Mouse (Mus musculus): ENCODE results near the gene Kcnma1.
A peak's percentile ranks its signal among the peaks of the same experiment; 100 is the strongest.

Gene Kcnma1

DNA sequence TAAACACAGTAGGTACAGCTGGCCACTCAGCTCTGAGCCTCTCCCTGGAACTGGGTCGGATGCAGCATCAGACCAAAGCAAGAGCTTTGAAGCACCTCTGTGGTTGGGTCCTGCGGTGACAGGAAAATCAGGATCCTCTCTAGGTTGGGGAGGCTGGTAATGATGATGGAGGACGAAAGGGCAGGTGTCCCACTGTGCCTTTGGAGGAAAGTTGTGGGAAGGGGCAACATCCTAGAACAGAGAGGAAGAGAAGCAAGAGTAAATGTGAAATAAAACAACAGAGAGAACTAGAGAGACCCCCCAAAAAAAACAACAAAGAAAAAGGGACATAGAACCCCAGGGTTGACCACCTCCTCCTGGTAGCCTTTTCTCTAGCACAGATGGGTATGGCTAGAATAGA lies at the start of gene Kcnma1:
Gene Kcnma1 (minus strand): TSS at position 101 of the 400 bp plus-strand sequence.
- no peak for DNase-seq (ENCODE audit: low spot score)

DNA sequence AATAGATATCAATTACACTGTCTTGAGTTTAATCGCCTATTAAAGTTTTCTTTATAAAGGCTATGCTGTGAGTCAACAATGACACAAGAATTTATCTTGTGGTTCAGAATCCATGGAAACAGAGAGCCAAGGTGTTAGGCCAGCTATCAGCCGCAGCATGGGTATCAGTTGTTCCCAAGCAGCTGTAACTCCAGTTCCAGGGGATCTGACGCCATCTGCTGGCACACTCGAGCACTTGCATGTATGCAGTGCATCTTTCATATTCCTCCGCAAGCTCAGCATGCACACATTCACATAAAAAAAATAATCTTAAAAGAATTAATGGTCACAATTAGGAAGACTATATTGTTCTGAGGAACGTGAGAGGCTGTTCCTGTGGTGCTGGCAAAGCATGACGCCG lies 45.5 kb upstream of the Kcnma1 start:
- DNase-seq (ENCODE audit: low spot score) = no peak

DNA sequence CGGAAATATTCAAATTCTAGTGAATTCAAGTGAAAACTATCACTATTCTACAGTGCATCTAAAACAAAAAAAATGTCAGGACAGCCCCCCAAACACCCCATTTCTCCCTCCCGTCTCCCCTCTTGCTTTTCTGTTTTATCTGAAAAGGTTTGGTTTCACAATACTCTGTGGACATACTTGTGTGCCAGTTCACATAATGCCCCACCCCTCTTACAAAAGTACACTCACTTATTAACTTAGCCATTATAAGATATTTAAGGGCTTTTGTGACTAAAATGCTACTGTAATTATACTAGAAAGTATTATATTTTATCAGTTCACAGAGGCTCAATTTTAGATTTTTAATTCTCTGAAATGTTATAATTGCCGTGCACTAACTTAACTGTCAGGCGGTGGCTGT lies 45.0 kb upstream of the Kcnma1 start:
- no peak for DNase-seq (ENCODE audit: low spot score)

DNA sequence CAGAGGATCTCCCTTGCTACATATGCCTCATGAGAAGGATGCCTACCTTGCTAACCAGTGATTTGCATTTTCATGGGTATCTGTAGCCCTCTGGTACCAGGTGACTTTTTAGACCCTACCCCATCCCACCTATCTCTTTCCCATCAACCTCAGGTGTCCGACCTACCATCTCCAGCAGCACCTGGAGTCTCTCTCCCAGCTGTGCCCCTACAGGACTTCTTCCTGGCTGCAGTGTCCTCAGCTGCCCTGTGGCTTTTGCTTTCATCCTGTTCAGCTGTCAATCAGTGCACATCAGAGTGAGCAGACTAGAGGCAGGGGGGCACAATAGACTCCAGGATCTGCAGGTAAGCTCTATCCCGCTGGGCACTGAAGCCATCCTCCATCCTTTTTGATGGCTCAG lies 37.5 kb upstream of the Kcnma1 start:
- DNase-seq (ENCODE audit: low spot score) = no peak

DNA sequence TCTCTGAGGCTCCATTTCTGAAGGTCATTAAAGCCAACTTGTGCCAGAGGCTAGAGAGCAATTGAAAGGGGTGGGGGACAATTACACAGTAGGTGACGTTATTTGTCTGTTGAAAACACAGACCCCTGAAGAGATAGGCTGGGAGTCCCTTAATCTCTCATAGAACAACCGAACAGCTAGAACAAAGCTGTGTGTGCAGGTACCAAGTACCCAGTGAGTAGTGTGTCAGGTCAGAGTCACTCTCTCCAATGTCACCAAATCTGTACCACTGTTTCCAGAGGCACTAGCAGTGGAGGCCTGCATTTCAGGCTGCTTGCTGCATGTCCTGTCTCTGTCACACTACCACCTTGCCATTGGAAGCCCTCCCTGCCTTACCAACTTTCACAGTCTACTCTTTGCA lies 22.3 kb upstream of the Kcnma1 start:
- no peak for DNase-seq (ENCODE audit: low spot score)

DNA sequence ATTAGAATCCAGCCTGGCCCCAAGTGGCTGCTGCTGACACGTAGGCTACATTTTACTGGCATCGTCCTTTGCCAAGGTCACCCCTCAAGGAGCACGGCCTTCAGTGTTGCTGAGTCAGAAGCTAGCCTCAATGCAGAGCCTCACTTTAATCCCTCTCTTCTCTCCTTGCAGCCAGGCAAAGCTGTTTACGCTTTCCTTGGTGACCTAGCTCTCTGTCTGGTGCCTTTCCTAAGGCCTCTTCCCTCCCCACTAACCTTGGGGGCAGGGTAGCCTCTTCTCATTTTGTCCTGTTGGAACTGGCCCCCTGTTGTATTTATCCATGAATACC lies 21.9 kb upstream of the Kcnma1 start:
- DNase-seq (ENCODE audit: low spot score) = peak; percentile 81

DNA sequence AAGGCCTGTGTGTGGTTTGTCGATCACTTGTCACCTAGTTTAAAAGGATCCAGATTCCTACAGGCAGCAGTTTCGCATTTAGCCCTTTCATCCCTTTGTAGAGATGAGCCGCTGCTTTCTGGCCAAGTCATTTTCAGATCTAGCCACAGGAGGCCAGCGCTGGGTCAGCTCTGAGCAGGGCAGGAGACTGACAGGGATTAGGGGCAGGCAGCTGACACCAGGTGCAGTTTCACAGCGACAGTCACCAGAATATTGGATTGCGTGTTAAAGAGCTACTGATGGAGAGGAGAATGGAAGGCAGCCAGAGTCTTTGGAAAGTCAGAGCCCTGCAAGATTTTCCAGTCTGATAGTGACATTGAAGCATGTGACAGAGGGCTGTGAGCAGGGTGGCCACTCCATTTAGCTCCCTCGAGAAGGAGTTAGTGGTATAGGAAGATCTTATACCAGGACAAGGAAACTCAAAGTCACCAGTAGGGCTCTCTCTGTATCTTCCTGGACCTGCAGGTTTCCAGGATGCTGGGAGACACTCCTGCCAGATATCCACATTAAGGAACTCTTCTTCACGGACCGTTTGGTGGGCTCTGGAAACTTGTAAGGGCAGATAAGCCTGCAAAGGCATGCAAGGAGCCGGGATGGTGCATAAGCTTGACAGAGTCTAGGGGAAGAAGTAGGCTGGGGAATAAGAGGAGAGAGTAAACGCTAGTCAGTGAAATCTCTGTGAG lies 21.4 kb upstream of the Kcnma1 start:
- no peak for DNase-seq (ENCODE audit: low spot score)

DNA sequence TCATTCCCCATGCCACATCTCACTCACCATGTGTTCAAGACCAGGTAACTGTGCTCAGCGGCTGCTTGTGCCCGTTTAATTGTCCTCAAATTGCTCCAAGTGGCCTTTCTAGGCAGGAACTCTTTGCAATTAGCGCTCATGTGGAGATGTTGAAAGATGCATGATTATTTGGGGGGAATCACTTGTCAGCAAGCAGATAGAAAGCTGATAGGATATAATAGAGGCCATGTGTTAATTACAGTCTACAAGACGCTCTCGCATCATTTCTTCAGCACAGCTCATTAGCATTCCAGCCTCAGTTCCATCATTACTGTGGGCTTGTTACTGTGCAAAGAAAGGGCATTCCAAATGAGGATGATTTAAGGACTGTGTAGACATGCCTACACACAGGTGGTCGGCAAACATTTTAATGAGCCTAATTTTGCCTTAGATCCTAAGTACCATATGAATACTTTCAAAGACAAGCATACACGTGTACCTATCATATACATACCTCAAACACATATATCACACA lies 18.6 kb upstream of the Kcnma1 start:
- DNase-seq (ENCODE audit: low spot score) = no peak

DNA sequence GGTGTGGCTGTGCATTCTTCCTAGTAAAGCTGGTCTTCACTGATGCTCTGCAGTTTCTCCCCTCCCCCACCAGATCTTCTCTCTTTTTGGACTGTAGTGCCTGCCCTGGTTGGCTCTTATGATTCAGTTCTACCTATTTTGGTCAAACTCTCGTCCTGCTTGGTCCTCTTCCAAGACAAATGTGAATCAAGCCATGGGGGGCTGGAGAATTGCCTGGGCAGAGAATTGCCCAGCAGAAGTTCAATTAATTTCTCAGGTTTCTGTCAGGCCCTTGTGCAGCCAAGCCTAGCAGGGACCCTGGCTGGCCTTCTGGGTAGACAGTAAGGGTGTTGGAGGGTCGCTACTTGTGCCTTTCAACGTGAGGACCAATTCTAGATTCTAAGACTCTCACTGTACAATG lies 17.9 kb upstream of the Kcnma1 start:
- no peak for DNase-seq (ENCODE audit: low spot score)

DNA sequence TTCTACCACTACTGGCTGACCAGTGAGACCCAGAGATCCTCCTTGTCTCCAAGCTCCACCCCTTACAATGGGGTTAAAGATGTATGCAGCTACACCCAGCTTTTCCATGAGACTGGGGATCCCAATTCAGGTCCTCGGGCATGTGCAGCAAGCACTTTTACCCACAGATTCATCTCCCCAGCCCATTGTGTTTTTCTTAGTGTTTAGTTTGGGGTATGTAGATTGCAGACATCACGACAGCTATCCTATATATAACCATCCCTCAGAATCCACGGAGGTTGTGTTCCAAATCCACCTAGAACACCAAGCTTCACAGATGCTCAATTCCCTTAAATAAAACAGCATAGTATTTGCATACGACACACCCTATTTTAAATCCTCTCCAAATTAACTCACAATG lies 6.4 kb upstream of the Kcnma1 start:
- DNase-seq (ENCODE audit: low spot score) = no peak

DNA sequence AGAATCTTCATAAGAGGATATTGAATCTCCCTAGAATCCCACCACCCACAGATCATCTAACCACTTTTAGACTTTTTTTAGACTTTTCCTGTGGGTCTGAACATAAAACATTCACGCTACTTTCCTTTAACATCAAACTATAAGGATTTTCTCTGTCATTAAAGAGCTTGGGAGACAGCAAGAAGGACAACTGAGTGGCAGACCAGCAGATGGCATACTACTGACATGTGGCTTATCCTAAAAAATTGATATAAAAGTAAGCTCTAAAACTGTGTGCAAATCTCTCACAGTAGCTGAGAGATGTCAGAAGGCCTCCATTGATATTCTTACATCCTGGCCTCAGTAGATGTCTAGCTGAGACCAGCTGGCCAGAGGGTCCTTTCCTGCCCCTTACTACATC lies 4.3 kb downstream of the Kcnma1 start:
- no peak for DNase-seq (ENCODE audit: low spot score)

DNA sequence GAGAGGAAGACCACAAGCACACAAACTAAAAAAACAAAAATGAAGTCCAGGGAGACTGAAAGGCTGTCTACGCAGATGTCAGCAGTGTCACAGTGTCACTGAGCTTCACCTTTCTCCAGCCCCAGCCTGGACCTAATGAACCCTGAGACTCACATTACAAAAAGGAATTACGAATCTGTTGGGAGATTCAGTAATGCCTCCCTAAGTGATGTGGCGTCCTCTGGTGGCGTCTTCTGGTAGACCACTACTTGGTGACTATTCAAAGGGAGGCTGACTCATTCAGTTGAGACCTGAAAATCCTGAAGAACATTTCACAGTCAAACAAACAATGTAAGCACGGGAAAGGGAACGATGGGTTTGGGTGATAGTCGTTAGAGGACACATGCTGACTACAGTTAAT lies 6.0 kb downstream of the Kcnma1 start:
- peak; percentile 50 for DNase-seq (ENCODE audit: low spot score)

DNA sequence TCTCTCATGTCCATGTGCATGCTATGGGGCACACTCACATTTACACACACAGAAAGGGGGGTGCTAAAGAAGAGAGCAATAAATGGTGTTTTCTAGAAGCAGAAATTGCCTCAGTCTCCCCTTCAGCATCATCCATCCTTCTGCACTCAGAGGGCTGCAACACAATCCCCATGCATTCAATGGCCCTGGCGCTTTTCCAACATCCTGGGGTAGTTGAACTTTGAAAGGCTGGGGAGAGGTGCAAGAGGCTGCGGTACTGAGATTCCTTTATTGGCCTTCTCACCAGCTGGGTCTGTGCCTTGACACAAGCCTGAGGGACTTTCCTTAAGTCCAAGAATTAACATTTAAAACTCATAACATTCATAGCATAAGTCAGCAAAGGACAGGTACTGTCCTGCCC lies 8.0 kb downstream of the Kcnma1 start:
- DNase-seq (ENCODE audit: low spot score) = no peak

DNA sequence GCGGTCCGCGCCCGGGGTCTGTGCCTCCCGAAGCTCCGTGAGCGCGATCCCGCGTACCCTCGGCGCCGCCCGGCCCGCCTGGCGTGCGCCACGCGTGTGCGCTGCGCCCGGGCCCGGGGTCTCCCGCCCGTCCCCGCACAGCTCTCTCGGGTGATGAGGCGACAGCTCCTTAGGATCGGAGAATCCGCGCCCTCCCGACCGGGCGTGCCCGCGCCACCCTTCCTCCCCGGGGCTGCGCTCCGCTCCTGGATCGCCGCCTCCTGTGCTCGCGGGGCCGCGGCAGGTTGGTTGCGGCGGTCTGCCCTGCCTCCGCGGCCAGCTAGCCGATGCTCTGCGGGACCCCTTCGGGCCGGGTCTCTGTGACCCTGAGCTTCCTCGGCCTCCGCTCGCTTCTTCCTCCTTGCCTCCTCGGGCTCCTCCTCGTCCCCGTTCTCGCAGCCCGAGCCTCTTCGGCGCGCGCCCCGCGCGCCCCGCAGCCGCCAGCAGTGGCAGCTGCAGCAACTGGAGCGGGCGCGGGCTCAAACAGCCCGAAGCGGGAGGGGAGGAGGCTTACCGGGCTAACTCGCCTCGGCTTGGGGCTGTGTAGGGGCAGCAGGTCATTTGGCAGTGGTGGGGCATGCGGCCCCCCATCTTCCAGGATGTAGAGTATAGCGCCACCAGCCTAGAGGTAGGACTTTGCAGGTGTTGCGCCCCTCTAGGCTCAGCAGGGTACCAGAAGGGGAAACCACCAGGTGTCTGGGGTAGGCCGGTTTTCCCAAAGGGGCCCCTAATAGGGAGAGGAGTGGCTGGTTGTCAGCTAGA lies 9.6 kb downstream of the Kcnma1 start:
- peak; percentile 20 for DNase-seq (ENCODE audit: low spot score)

DNA sequence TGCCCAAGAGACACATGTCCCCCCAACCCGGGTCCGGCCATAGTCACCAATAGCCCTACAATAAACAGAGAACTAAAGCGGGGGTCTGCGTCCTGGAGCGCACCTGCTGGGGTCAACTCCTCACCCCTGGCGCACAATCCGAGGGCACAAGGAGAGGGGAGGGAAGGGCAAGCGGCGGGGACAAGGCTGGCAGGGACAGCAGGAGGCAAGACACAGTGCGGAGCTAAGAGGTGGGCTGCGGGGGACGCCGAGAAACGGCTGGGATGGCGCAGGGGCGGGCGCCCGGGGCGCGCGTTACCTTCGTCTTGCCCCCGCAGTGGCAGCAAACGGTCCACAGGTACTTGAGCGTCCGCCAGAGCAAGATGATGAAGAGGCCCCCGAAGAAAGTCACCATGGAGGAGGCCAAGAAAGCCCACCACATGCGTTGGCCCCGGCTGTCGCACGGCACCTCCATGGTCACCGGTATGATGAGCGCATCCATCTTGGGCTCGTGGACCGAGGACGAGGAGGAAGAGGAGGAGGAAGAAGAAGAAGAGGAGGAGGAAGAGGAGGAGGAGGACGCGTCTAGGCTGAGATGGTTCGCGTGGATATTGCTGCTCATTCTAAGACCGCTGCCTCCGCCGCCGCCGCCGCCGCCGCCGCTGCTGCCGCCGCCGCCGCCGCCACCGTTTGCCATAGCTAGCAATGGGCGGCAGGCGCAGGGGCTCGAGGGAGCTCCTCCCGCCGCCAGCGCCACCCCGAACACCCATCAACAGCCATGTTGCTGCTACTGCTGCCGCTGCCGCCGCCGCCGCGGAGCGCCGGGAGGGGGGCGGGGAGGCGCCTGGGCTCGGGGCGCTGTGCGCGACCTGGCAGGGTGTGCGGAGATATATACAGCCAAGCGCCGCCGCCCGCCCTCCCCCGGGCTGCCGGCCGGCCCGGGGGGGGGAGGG lies 10.6 kb downstream of the Kcnma1 start:
- peak; percentile 48 for DNase-seq (ENCODE audit: low spot score)

DNA sequence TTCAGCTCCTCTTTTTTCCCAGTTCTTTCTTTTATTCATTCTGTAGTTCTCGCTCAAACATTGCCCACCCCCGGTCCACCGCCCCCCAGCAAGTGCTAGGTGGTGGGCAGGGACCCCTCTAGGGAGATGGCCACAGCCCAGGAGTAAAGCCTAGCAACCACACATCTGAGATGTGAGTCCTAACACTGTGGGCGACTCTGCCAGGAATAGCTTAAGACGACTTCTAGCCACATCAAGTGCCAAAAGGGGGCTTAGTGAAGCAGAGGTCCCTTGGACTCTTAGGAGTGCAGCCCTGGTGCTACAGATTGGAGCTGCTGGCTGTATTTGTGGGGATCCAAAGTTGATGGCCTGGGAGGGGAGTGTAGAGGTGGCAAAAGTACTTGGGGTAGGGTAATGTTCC lies 11.6 kb downstream of the Kcnma1 start:
- DNase-seq (ENCODE audit: low spot score) = no peak

DNA sequence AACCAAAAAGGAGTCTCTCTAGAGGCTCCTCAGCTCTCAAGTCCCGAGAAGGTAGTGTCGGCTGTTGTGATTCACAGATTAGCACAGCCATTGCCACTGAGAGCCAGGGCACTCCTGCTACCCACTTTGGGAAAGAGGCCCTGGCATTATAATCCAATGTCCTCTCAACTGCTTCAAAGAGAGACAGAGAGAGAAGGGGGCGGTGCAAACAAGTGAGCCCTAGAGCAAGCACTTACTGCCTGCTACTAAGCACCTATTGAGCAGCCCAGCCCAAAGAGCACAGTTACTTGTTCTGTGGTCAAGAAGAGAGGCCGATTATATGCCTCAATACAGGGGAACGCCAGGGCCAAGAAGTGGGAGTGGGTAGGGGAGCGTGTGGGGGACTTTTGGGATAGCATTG lies 16.4 kb downstream of the Kcnma1 start:
- no peak for DNase-seq (ENCODE audit: low spot score)

DNA sequence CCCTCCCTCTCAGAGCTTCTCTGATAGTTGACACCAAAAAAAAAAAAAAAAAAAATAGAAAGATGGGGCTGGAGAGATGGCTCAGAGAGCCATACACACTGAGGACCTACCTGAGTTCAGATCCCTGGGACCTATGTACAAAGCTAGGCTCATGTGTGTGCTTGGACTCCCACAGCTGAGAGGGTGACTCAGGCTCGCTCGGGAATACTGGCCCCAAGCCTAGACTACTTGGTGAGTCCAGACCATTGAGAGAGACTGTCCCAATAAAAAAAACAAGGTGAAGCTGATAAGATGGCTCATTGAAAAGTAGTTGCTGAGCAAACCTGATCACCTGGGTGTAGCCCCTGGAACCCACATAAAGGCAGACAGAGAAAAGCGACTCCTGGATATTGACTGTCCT lies 18.5 kb downstream of the Kcnma1 start:
- no peak for DNase-seq (ENCODE audit: low spot score)

DNA sequence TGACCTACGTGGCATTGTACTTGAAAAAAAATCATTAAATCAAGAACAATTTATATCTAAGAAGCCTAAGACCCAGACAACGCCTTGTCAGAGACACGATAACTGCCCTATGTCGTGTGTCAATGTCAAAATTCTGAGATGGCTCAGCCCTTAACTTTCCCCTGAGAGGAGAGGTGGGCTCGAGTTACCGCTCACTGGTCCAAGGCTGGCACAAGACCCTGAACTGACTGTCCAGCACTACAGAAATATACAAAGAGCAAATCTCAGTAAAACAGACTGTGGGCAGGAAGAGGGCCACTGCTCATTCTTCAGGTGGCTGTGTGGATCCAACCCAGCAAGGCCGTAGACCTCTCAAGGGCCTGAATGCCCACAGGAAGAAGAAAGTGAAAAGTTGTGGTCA lies 23.4 kb downstream of the Kcnma1 start:
- no peak for DNase-seq (ENCODE audit: low spot score)

DNA sequence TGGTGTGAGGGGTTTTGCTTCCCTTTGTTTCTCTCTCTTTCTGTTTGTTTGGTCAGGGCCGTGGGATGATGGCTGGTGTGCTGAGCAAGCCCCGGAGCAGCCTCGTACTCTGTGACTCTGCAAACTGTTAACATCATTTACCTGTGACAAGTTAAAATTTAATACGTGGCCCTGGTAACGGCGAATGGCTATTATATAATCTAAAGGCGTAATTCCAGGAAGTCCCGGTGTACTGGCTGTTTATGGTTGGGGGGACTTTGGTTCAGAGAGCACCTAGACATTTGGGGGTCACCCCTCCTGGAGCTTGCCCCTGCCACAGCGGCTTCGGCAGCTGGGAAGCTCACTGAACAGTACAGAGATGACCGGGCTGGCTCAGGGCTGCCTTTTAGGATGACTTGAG lies 24.6 kb downstream of the Kcnma1 start:
- DNase-seq (ENCODE audit: low spot score) = no peak

DNA sequence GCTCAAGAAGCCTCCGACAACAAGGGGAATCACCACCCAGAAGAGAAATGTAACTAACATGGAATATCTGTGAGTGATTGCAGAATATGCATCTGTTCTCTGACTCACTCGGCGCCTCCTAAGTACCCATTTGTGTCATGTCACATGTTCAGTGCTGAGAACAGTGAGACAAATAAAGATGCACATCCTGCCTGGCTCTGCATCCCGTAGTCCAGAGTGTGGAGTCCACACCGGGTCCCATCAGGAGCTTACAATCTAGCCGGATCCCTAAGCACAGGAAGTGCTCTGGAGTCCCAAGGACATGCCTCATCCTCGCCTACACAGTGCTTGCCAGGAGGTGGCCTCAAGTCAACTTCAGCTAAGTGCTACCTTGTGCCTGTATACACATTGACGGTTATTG lies 32.1 kb downstream of the Kcnma1 start:
- DNase-seq (ENCODE audit: low spot score) = no peak

DNA sequence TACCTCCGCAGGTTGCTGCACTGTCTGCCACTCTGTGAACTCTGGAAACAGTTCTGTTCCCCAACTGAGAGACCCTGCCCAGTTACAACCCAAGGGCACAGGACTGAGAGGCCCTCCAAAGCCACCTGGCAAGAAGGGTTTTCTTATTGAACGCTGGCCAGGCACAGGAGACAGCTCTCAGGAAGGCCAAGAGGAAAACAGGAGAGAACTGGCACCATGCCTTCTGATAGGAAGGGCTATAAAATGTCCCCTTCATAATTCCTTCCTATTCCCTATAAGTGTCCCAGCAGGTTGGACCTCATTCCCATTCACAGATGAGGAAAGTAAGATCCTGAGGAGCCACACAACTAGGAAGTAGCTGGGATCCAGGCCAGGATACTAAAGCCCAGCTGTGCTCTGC lies 39.6 kb downstream of the Kcnma1 start:
- DNase-seq (ENCODE audit: low spot score) = no peak

DNA sequence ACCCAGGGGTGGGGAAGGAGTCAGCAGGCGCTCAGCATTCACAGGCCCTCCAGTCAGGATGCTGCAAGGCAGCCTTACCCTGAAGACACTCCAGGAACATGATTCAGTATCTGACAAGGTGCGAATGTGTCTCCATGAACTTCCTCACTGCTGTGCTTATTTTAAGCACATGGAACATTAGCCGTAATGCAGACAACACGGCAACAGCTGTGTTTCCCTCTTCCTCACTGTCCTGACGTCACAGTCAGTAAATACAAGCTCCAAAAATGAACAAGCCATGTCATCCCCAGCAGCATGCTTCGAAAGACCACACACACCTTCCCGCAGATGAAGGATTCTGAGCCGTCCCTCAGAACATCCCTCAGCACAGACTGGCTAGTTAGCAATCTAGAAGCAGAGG lies 47.8 kb downstream of the Kcnma1 start:
- DNase-seq (ENCODE audit: low spot score) = no peak
